Mouse (Mus musculus): ENCODE measurements around the gene Adarb2.
"Not testable (repeated sequence)": the region's sequence is repeated elsewhere in the genome, so short reads cannot be mapped to it uniquely, and the experiment has no call there.

The Adarb2 gene

GRCm38 (mm10) chr13:8584257-8585005 is 381.8 kb downstream of the Adarb2 start:
- DNase-seq (ENCODE audit: extremely low spot score, low spot score), result no peak

- no peak for DNase-seq (ENCODE audit: extremely low spot score, low spot score)
Observed at GRCm38 (mm10) chr13:8587447-8587846, 384.8 kb downstream of the Adarb2 start.

- DNase-seq (ENCODE audit: extremely low spot score, low spot score), result no peak
Observed at GRCm38 (mm10) chr13:8590460-8590859, 387.8 kb downstream of the Adarb2 start.

GRCm38 (mm10) chr13:8596977-8597646 is 394.4 kb downstream of the Adarb2 start:
- DNase-seq (ENCODE audit: extremely low spot score, low spot score), result no peak

GRCm38 (mm10) chr13:8597647-8598017 is 395.0 kb downstream of the Adarb2 start:
- DNase-seq (ENCODE audit: extremely low spot score, low spot score), result no peak

GRCm38 (mm10) chr13:8605645-8606044 is 403.0 kb downstream of the Adarb2 start:
- no peak for DNase-seq (ENCODE audit: extremely low spot score, low spot score)

GRCm38 (mm10) chr13:8608040-8608439 is 405.4 kb downstream of the Adarb2 start:
- DNase-seq (ENCODE audit: extremely low spot score, low spot score), result no peak

- not testable (repeated sequence) for DNase-seq (ENCODE audit: extremely low spot score, low spot score)
Observed at GRCm38 (mm10) chr13:8608918-8609317, 406.3 kb downstream of the Adarb2 start.

GRCm38 (mm10) chr13:8610956-8611355 is 408.3 kb downstream of the Adarb2 start:
- DNase-seq (ENCODE audit: extremely low spot score, low spot score), result no peak

GRCm38 (mm10) chr13:8612618-8613391 is 410.1 kb downstream of the Adarb2 start:
- no peak for DNase-seq (ENCODE audit: extremely low spot score, low spot score)

- no peak for DNase-seq (ENCODE audit: extremely low spot score, low spot score)
Observed at GRCm38 (mm10) chr13:8616685-8617084, 414.0 kb downstream of the Adarb2 start.

GRCm38 (mm10) chr13:8622263-8622662 is 419.6 kb downstream of the Adarb2 start:
- DNase-seq (ENCODE audit: extremely low spot score, low spot score), result no peak

GRCm38 (mm10) chr13:8629565-8629964 is 426.9 kb downstream of the Adarb2 start:
- DNase-seq (ENCODE audit: extremely low spot score, low spot score), result no peak

GRCm38 (mm10) chr13:8631618-8632017 is 429.0 kb downstream of the Adarb2 start:
- no peak for DNase-seq (ENCODE audit: extremely low spot score, low spot score)

GRCm38 (mm10) chr13:8632072-8632471 is 429.4 kb downstream of the Adarb2 start:
- DNase-seq (ENCODE audit: extremely low spot score, low spot score), result no peak

- no peak for DNase-seq (ENCODE audit: extremely low spot score, low spot score)
Observed at GRCm38 (mm10) chr13:8633385-8634337, 431.0 kb downstream of the Adarb2 start.

- DNase-seq (ENCODE audit: extremely low spot score, low spot score), result no peak
Observed at GRCm38 (mm10) chr13:8642084-8642483, 439.4 kb downstream of the Adarb2 start.

- no peak for DNase-seq (ENCODE audit: extremely low spot score, low spot score)
Observed at GRCm38 (mm10) chr13:8643920-8644319, 441.3 kb downstream of the Adarb2 start.

- no peak for DNase-seq (ENCODE audit: extremely low spot score, low spot score)
Observed at GRCm38 (mm10) chr13:8644805-8645679, 442.4 kb downstream of the Adarb2 start.

GRCm38 (mm10) chr13:8649261-8649660 is 446.6 kb downstream of the Adarb2 start:
- DNase-seq (ENCODE audit: extremely low spot score, low spot score), result no peak

All from neural tube, embryonic 10.5 days (tissue).